Mouse (Mus musculus): ENCODE data around the gene Rabgap1l. TPM values are rescaled to one million over a fixed set of nuclear protein-coding genes. Genes with fewer than 3 reads are reported as not detected.
"Not testable (repeated sequence)": the region's sequence is repeated elsewhere in the genome, so short reads cannot be mapped to it uniquely, and the experiment has no call there.

Rabgap1l gene
- total and polyA plus RNA-seq, 3 experiments = 12.9 to 325 (median 302) TPM

- H3K9me3 ChIP-seq (replicated peaks) = no peaks in the 10 kb centered on the region
- H3K36me3 ChIP-seq (replicated peaks) = peaks cover 9% of the 10 kb centered on the region
- H3K27me3 ChIP-seq (ENCODE audit: insufficient read depth, low read length) = no peaks in the 10 kb centered on the region
- ATAC-seq (ENCODE audit: extremely low read depth, insufficient number of reproducible peaks, low FRiP score, poor library complexity, severe bottlenecking) = no peak
- no peak for TF ChIP-seq POLR2AphosphoS5 (IDR thresholded peaks at IDR 0.05; ENCODE audit: insufficient replicate concordance, low read depth, low read length)
- TF ChIP-seq CTCF (IDR thresholded peaks at IDR 0.05; ENCODE audit: low read depth, low read length) = no peak
- no peak for TF ChIP-seq TAL1 (conservative IDR thresholded peaks at IDR 0.05; ENCODE audit: low read depth, low read length)
- no peak for TF ChIP-seq GATA1 (IDR thresholded peaks at IDR 0.05; ENCODE audit: borderline replicate concordance, low read length)
- no peak for TF ChIP-seq GATA2 (IDR thresholded peaks at IDR 0.05; ENCODE audit: borderline replicate concordance, low read depth, low read length)
- no peak for DNase-seq (ENCODE audit: low spot score)
- H3K4me3 ChIP-seq (ENCODE audit: low read depth, low read length) = no peak overlapping the region
- no peaks in the 10 kb centered on the region; the same call in 1 of the 2 replicates for H3K4me1 ChIP-seq (ENCODE audit: insufficient read depth, low read depth, low read length)
Measured at GRCm38 (mm10) chr1:160293488-160293887, 499.5 kb downstream of the Rabgap1l start.

DNA sequence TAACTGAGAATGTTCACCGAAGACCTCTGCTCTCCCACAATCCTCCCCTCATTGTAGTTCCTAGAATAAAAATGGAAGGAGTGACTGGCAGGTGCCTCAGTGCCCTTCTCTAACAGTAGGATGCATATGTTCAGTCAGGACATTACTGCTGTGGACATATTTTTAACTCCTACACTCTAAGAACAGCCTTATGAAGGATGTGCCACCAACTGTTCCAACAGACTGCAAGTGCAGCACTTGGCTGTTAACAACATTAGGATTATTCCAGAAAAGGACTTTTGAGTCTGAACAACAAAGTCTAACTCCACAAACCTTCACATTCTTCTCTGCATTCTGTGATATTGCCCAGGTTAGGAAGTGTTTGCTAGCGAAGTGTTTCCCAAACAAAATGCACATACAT lies 501.0 kb downstream of the Rabgap1l start:
- Histone ChIP-seq H3K27me3 (ENCODE audit: insufficient read depth, low read length) (no peaks in the 10 kb centered on the region), H3K9me3 (replicated peaks) (no peaks in the 10 kb centered on the region), H3K4me1 (ENCODE audit: insufficient read depth, low read depth, low read length) (peaks cover 3% of the 10 kb centered on the region), H3K36me3 (replicated peaks) (peaks cover 8% of the 10 kb centered on the region), H3K4me3 (ENCODE audit: low read depth, low read length) (no peak overlapping the region)
- TF ChIP-seq POLR2AphosphoS5 (IDR thresholded peaks at IDR 0.05; ENCODE audit: insufficient replicate concordance, low read depth, low read length) (no peak), GATA2 (IDR thresholded peaks at IDR 0.05; ENCODE audit: borderline replicate concordance, low read depth, low read length) (no peak), TAL1 (conservative IDR thresholded peaks at IDR 0.05; ENCODE audit: low read depth, low read length) (no peak), CTCF (IDR thresholded peaks at IDR 0.05; ENCODE audit: low read depth, low read length) (no peak), GATA1 (IDR thresholded peaks at IDR 0.05; ENCODE audit: borderline replicate concordance, low read length) (no peak)
- no peak for DNase-seq (ENCODE audit: low spot score)
- no peak for ATAC-seq (ENCODE audit: extremely low read depth, insufficient number of reproducible peaks, low FRiP score, poor library complexity, severe bottlenecking)

GRCm38 (mm10) chr1:160290242-160290641 lies 502.8 kb downstream of the Rabgap1l start:
- DNase-seq (ENCODE audit: low spot score) (no peak), ATAC-seq (ENCODE audit: extremely low read depth, insufficient number of reproducible peaks, low FRiP score, poor library complexity, severe bottlenecking) (no peak)
- Histone ChIP-seq H3K36me3 (replicated peaks) (peaks cover 8% of the 10 kb centered on the region), H3K27me3 (ENCODE audit: insufficient read depth, low read length) (no peaks in the 10 kb centered on the region), H3K4me1 (ENCODE audit: insufficient read depth, low read depth, low read length) (peaks cover 13% of the 10 kb centered on the region), H3K4me3 (ENCODE audit: low read depth, low read length) (no peak overlapping the region), H3K9me3 (replicated peaks) (no peaks in the 10 kb centered on the region)
- TF ChIP-seq POLR2AphosphoS5 (IDR thresholded peaks at IDR 0.05; ENCODE audit: insufficient replicate concordance, low read depth, low read length) (no peak), CTCF (IDR thresholded peaks at IDR 0.05; ENCODE audit: low read depth, low read length) (no peak), TAL1 (conservative IDR thresholded peaks at IDR 0.05; ENCODE audit: low read depth, low read length) (no peak), GATA1 (IDR thresholded peaks at IDR 0.05; ENCODE audit: borderline replicate concordance, low read length) (no peak), GATA2 (IDR thresholded peaks at IDR 0.05; ENCODE audit: borderline replicate concordance, low read depth, low read length) (no peak)

DNA sequence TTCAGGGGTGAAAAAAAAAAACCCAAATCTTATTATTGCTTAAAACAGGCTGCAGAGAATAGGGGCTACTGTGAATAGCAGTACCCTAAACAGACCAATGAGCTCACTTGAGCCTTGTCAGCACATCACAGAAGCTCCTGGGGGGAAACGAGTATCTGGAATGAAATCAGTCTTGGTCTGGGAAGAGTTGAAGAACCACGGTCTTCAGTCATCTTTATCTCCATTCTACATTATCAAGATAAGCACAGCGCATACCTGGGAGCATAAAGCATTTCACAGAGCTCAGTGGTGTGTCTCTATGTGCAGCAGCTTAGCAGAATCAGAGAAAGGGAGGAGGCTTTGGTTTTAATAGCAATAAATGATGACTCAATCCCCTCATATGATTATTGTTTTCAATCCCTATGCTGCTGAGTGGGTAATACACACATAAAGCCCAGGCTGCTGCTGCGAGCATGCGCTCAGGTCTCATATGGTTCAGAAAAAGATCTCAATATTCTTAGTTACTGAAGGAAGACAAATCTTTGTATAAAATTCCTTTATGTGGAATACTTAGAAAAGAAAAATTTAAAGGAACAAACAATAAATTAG lies 505.9 kb downstream of the Rabgap1l start:
- ATAC-seq (ENCODE audit: extremely low read depth, insufficient number of reproducible peaks, low FRiP score, poor library complexity, severe bottlenecking) (peak; percentile 28; the same call in 1 of the 2 replicates), DNase-seq (ENCODE audit: low spot score) (no peak)
- peaks cover 11% of the 10 kb centered on the region for H3K36me3 ChIP-seq (replicated peaks)
- no peak for TF ChIP-seq GATA1 (IDR thresholded peaks at IDR 0.05; ENCODE audit: borderline replicate concordance, low read length)
- no peak for TF ChIP-seq TAL1 (conservative IDR thresholded peaks at IDR 0.05; ENCODE audit: low read depth, low read length)
- TF ChIP-seq GATA2 (IDR thresholded peaks at IDR 0.05; ENCODE audit: borderline replicate concordance, low read depth, low read length) = no peak
- TF ChIP-seq CTCF (IDR thresholded peaks at IDR 0.05; ENCODE audit: low read depth, low read length) = no peak
- TF ChIP-seq POLR2AphosphoS5 (IDR thresholded peaks at IDR 0.05; ENCODE audit: insufficient replicate concordance, low read depth, low read length) = no peak
- no peaks in the 10 kb centered on the region for H3K9me3 ChIP-seq (replicated peaks)
- H3K4me3 ChIP-seq (ENCODE audit: low read depth, low read length) = no peak overlapping the region
- H3K4me1 ChIP-seq (ENCODE audit: insufficient read depth, low read depth, low read length) = peaks cover 21% of the 10 kb centered on the region
- no peaks in the 10 kb centered on the region for H3K27me3 ChIP-seq (ENCODE audit: insufficient read depth, low read length)

DNA sequence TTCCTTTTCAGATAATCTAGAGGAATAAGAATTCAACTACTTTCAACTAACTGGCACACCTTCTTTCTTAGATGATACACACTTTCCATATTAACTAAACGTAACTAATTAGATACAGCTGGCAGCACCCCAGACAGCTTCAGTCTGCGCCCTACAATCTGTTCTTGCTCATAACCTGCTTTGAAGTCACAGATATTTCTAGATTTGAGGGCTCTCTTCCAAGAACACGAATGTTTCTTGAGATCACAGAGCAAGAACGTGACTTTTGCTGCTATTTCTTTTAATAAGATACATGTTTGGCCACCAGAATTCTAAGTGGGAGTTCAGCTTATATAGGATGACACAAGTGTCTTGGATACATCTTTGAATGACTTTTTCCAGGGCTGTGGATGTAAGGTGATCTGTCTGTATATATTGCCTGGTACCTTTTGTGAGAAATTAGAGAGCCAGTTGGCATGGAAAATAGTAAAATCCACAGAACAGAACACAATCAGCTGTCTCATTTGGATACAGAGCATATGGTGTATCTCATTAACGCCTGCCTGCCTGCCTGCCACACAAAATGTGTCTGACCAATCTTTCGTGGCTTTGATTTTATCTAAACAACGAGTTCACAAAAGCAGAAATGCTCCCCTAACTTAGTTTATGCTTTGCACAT lies 506.5 kb downstream of the Rabgap1l start:
- ATAC-seq (ENCODE audit: extremely low read depth, insufficient number of reproducible peaks, low FRiP score, poor library complexity, severe bottlenecking) (no peak), DNase-seq (ENCODE audit: low spot score) (no peak)
- Histone ChIP-seq H3K36me3 (replicated peaks) (peaks cover 11% of the 10 kb centered on the region), H3K4me3 (ENCODE audit: low read depth, low read length) (no peak overlapping the region), H3K27me3 (ENCODE audit: insufficient read depth, low read length) (no peaks in the 10 kb centered on the region), H3K9me3 (replicated peaks) (no peaks in the 10 kb centered on the region), H3K4me1 (ENCODE audit: insufficient read depth, low read depth, low read length) (peaks cover 26% of the 10 kb centered on the region)
- TF ChIP-seq CTCF (IDR thresholded peaks at IDR 0.05; ENCODE audit: low read depth, low read length) = no peak
- no peak for TF ChIP-seq GATA2 (IDR thresholded peaks at IDR 0.05; ENCODE audit: borderline replicate concordance, low read depth, low read length)
- TF ChIP-seq POLR2AphosphoS5 (IDR thresholded peaks at IDR 0.05; ENCODE audit: insufficient replicate concordance, low read depth, low read length) = no peak
- no peak for TF ChIP-seq TAL1 (conservative IDR thresholded peaks at IDR 0.05; ENCODE audit: low read depth, low read length)
- TF ChIP-seq GATA1 (IDR thresholded peaks at IDR 0.05; ENCODE audit: borderline replicate concordance, low read length) = no peak

- H3K4me1 ChIP-seq (ENCODE audit: insufficient read depth, low read depth, low read length) = peaks cover 40% of the 10 kb centered on the region
Measured at GRCm38 (mm10) chr1:160284241-160284640, 508.8 kb downstream of the Rabgap1l start.

DNA sequence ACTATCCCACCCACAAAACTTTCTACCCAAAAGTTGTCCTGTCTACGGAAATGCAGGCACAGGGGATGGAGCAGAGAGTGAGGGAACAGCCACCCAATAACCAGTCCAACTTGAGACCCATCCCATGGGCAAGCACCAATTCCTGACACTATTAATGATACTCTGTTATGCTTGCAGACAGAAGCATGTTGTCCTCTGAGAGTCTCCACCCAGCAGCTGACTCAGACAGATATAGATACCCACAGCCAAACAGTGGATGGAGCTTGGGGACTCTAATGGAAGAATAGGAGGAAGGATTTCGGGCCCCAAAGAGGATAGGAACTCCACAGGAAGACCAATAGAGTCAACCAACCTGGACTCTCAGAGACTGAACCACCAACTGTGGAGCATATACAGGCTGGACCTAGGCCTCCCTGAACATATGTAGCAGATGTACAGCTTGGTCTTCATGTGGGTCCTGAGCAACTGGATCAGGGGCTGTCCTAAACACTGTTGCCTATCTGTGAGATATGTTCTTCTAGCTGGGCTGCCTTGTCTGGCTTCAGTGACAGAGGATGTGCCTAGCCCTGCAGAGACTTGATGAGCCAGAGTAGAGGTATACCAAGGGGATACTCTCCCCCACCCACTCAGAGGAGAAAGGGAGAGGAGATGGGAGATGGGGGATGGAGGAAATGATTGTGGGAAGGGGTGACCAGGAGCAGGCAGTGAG lies 510.7 kb downstream of the Rabgap1l start:
- ATAC-seq (ENCODE audit: extremely low read depth, insufficient number of reproducible peaks, low FRiP score, poor library complexity, severe bottlenecking); H3K27me3 ChIP-seq (ENCODE audit: insufficient read depth, low read length); H3K4me3 ChIP-seq (ENCODE audit: low read depth, low read length); H3K9me3 ChIP-seq (replicated peaks); DNase-seq (ENCODE audit: low spot score): not testable (repeated sequence)
- peaks cover 40% of the 10 kb centered on the region for H3K4me1 ChIP-seq (ENCODE audit: insufficient read depth, low read depth, low read length)
- peaks cover 16% of the 10 kb centered on the region for H3K36me3 ChIP-seq (replicated peaks)

More at GRCm38 (mm10) chr1:160284241-160284640, 508.8 kb downstream of the Rabgap1l start:
- TF ChIP-seq TAL1 (conservative IDR thresholded peaks at IDR 0.05; ENCODE audit: low read depth, low read length) = no peak
- TF ChIP-seq POLR2AphosphoS5 (IDR thresholded peaks at IDR 0.05; ENCODE audit: insufficient replicate concordance, low read depth, low read length) = no peak
- no peak for TF ChIP-seq GATA1 (IDR thresholded peaks at IDR 0.05; ENCODE audit: borderline replicate concordance, low read length)
- TF ChIP-seq GATA2 (IDR thresholded peaks at IDR 0.05; ENCODE audit: borderline replicate concordance, low read depth, low read length) = no peak
- no peak for TF ChIP-seq CTCF (IDR thresholded peaks at IDR 0.05; ENCODE audit: low read depth, low read length)
- Histone ChIP-seq H3K36me3 (replicated peaks) (peaks cover 10% of the 10 kb centered on the region), H3K4me3 (ENCODE audit: low read depth, low read length) (no peak overlapping the region), H3K27me3 (ENCODE audit: insufficient read depth, low read length) (no peaks in the 10 kb centered on the region), H3K9me3 (replicated peaks) (no peaks in the 10 kb centered on the region)
- ATAC-seq (ENCODE audit: extremely low read depth, insufficient number of reproducible peaks, low FRiP score, poor library complexity, severe bottlenecking) = no peak
- DNase-seq (ENCODE audit: low spot score) = no peak

Measured in G1E (cell line).